Mouse (Mus musculus): ENCODE measurements around the gene Gm10715.
A peak's percentile ranks its signal among the peaks of the same experiment; 100 is the strongest.
"Not testable (repeated sequence)": the region's sequence is repeated elsewhere in the genome, so short reads cannot be mapped to it uniquely, and the experiment has no call there.

The Gm10715 gene

GRCm38 (mm10) chr9:3024912-3025467, 11.7 kb upstream of the Gm10715 start, which contains the start of gene Gm10717:
Gene Gm10717, plus strand, starts transcription at chr9:3025417.
- DNase-seq (ENCODE audit: low read depth, low spot score) = not testable (repeated sequence)

DNA sequence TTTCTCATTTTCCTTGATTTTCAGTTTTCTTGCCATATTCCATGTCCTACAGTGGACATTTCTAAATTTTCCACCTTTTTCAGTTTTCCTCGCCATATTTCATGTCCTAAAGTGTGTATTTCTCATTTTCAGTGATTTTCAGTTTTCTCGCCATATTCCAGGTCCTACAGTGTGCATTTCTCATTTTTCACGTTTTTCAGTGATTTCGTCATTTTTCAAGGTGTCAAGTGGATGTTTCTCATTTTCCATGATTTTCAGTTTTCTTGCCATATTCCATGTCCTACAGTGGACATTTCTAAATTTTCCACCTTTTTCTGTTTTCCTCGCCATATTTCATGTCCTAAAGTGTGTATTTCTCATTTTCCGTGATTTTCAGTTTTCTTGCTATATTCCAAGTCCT, 11.0 kb upstream of the Gm10715 start:
- not testable (repeated sequence) for DNase-seq (ENCODE audit: low read depth, low spot score)

DNA sequence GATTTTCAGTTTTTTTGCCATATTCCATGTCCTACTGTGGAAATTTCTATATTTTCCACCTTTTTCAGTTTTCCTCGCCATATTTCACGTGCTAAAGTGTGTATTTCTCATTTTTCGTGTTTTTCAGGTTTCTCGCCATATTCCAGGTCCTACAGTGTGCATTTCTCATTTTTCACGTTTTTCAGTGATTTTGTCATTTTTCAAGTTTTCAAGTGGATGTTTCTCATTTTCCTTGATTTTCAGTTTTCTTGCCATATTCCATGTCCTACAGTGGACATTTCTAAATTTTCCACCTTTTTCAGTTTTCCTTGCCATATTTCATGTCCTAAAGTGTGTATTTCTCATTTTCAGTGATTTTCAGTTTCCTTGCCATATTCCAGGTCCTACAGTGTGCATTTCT, 10.5 kb upstream of the Gm10715 start:
- DNase-seq (ENCODE audit: low read depth, low spot score) = not testable (repeated sequence)

DNA sequence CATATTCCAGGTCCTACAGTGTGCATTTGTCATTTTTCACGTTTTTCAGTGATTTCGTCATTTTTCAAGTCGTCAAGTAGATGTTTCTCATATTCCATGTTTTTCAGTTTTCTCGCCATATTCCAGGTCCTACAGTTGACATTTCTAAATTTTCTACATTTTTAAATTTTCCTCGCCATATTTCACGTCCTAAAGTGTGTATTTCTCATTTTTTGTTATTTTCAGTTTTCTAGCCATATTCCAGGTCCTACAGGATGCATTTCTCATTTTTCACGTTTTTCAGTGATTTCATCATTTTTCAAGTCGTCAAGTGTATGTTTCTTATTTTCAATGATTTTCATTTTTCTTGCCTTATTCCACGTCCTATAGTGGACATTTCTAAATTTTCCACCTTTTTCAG, 9.9 kb upstream of the Gm10715 start:
- not testable (repeated sequence) for DNase-seq (ENCODE audit: low read depth, low spot score)

DNA sequence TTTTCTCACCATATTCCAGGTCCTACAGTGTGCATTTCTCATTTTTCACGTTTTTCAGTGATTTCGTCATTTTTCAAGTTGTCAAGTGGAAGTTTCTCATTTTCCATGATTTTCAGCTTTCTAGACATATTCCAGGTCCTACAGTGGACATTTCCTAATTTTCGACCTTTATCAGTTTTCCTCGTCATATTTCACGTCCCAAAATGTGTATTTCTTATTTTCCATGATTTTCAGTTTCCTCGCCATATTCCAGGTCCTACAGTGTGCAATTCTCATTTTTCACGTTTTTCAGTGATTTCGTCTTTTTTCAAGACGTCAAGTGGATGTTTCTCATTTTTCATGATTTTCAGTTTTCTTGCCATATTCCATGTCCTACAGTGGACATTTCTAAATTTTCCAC, 9.5 kb upstream of the Gm10715 start:
- peak; percentile 47 for DNase-seq (ENCODE audit: low read depth, low spot score)

GRCm38 (mm10) chr9:3029276-3030000, 7.2 kb upstream of the Gm10715 start:
- not testable (repeated sequence) for DNase-seq (ENCODE audit: low read depth, low spot score)

DNA sequence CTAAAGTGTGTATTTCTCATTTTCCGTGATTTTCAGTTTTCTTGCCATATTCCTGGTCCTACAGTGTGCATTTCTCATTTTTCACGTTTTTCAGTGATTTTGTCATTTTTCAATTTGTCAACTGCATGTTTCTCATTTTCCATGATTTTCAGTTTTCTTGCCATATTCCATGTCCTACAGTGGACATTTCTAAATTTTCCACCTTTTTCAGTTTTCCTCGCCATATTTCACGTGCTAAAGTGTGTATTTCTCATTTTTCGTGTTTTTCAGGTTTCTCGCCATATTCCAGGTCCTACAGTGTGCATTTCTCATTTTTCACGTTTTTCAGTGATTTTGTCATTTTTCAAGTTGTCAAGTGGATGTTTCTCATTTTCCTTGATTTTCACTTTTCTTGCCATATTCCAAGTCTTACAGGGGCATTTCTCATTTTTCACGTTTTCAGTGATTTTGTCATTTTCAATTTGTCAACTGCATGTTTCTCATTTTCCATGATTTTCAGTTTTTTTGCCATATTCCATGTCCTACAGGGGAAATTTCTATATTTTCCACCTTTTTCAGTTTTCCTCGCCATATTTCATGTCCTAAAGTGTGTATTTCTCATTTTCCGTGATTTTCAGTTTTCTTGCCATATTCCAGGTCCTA, 5.9 kb upstream of the Gm10715 start:
- DNase-seq (ENCODE audit: low read depth, low spot score) = peak; percentile 80

GRCm38 (mm10) chr9:3034299-3034698, 2.4 kb upstream of the Gm10715 start, which contains the start of gene Gm17535:
Gene Gm17535, plus strand, starts transcription at chr9:3034599.
- not testable (repeated sequence) for DNase-seq (ENCODE audit: low read depth, low spot score)

DNA sequence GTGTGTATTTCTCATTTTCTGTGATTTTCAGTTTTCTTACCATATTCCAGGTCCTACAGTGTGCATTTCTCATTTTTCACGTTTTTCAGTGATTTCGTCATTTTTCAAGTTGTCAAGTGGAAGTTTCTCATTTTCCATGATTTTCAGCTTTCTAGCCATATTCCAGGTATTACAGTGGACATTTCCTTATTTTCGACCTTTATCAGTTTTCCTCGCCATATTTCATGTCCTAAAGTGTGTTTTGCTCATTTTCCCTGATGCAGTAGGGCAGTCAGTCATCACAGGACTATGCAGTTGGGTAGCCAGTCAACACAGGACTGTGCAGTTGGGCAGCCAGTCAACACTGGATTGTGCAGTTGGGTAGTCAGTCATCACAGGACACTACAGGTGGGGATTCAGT, 1.5 kb downstream of the Gm10715 start:
- DNase-seq (ENCODE audit: low read depth, low spot score) = peak; percentile 12
